Mouse (Mus musculus) olfactory bulb, adult 2 months (tissue): ENCODE measurements around the gene Ddx28.

ENCODE experiments used
- CTCF ChIP-seq: fragments of 200-500 bp; IDR thresholded peaks from 2 replicates; pipeline ENCODE4 v1.5.1; 2012; ENCODE audit warnings: low read depth, mild to moderate bottlenecking, low read length, moderate library complexity; ENCODE audit not compliant: insufficient read depth
- POLR2A ChIP-seq: fragments of 200-500 bp; IDR thresholded peaks from 2 replicates; pipeline ENCODE4 v1.6.1; 2012; ENCODE audit warnings: mild to moderate bottlenecking, low read depth, low read length, moderate library complexity; ENCODE audit not compliant: insufficient read depth

DNA sequence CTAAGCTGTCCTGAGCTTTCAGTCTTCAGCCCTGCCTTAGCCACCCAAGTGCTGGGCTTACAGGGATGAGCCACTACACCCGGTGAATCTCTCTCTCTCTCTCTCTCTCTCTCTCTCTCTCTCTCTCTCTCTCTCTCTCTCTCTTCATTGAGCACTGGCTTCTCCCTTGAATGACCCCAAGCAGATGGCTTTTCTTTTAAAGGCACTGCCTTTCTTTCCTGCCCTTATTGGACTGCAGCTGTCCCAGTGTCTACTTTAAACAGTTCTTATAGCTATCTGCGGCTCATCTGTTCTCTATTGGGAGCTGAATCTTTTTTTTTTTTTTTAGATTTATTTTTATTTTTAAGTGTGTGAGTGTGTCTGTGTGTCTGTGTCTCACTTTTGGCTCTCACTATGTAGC, 31.4 kb upstream of the Ddx28 start:
- TF ChIP-seq CTCF, result no peak
- no peak for TF ChIP-seq POLR2A
